Mouse (Mus musculus) limb, embryonic 11.5 days (tissue): ENCODE measurements at regions not wholly inside any gene's neighbourhood (a gene's known extent, or its start where the extent isn't known, plus 50 kb on each side); places are given as distances from the start of the nearest gene placed in this dataset.

Source experiments
- ATAC-seq: fragments of 200-750 bp; cut with Nextera tagmentation; 2 replicates; pipeline ENCODE4 v1.8.0; 2017; ENCODE audit warnings: low read depth; ENCODE audit not compliant: insufficient number of reproducible peaks, low FRiP score, low TSS enrichment
- DNase-seq: peaks from one replicate; pipeline ENCODE4 v3.0.0-alpha.2; 2015; ENCODE audit warnings: low spot score
- H3K27ac ChIP-seq: fragments of 300-500 bp; sonication (generic); replicated peaks from 2 replicates; pipeline ENCODE4 v1.5.1; 2014; ENCODE audit warnings: low read depth, mild to moderate bottlenecking, low read length
- H3K27me3 ChIP-seq: fragments of 300-500 bp; sonication (generic); 2 replicates; pipeline ENCODE4 v1.6.1; 2014; ENCODE audit warnings: mild to moderate bottlenecking, low read length, mixed read lengths; ENCODE audit not compliant: control insufficient read depth, insufficient read depth
- H3K36me3 ChIP-seq: fragments of 300-500 bp; sonication (generic); 2 replicates; pipeline ENCODE4 v1.6.1; 2014; ENCODE audit warnings: mild to moderate bottlenecking, low read length, moderate library complexity, mixed read lengths; ENCODE audit not compliant: control insufficient read depth, insufficient read depth
- H3K4me1 ChIP-seq: fragments of 300-500 bp; sonication (generic); 2 replicates; pipeline ENCODE4 v1.6.1; 2014; ENCODE audit warnings: low read length, mixed read lengths; ENCODE audit not compliant: control insufficient read depth, insufficient read depth
- H3K4me2 ChIP-seq: fragments of 300-500 bp; sonication (generic); 2 replicates; pipeline ENCODE4 v1.6.1; 2014; ENCODE audit warnings: low read depth, mild to moderate bottlenecking, moderate library complexity; ENCODE audit not compliant: severe bottlenecking
- H3K4me3 ChIP-seq: fragments of 300-500 bp; sonication (generic); 2 replicates; pipeline ENCODE4 v1.5.1; 2014; ENCODE audit warnings: low read depth, low read length
- H3K9ac ChIP-seq: fragments of 300-500 bp; sonication (generic); 2 replicates; pipeline ENCODE4 v1.6.1; 2014; ENCODE audit warnings: mild to moderate bottlenecking, low read length
- H3K9me3 ChIP-seq: fragments of 300-500 bp; sonication (generic); 2 replicates; pipeline ENCODE4 v1.6.1; 2016; ENCODE audit warnings: low read length; ENCODE audit not compliant: control insufficient read depth
- WGBS: fragments of 180-500 bp; shearing (Covaris S2); extraction: QIAGEN DNeasy Blood & Tissue Kit; methylation state at CpG from one replicate; pipeline ENCODE4 v1.1.7; 2014; 5-methylcytosine and 5-hydroxymethylcytosine counted together

GRCm38 (mm10) chr5:28807950-28808349, 340.9 kb upstream of the Shh start:
- Histone ChIP-seq H3K4me3 (no peak overlapping the region), H3K36me3 (no peaks in the 10 kb centered on the region), H3K9me3 (no peaks in the 10 kb centered on the region), H3K27me3 (no peaks in the 10 kb centered on the region), H3K4me1 (no peaks in the 10 kb centered on the region), H3K9ac (no peak overlapping the region), H3K27ac (no peak overlapping the region), H3K4me2 (no peak overlapping the region)
- DNase-seq = no peak
- ATAC-seq = no peak
- 87% methylated on average over 5 of the region's 5 CpGs for WGBS

- Histone ChIP-seq H3K9me3 (no peaks in the 10 kb centered on the region), H3K36me3 (no peaks in the 10 kb centered on the region), H3K9ac (no peak overlapping the region), H3K27me3 (no peaks in the 10 kb centered on the region), H3K4me1 (no peaks in the 10 kb centered on the region), H3K4me2 (no peak overlapping the region), H3K4me3 (no peak overlapping the region), H3K27ac (no peak overlapping the region)
- DNase-seq (no peak), ATAC-seq (no peak)
- WGBS = 87% methylated on average over 2 of the region's 2 CpGs
Observed at GRCm38 (mm10) chr5:28799464-28799863, 332.4 kb upstream of the Shh start.

DNA sequence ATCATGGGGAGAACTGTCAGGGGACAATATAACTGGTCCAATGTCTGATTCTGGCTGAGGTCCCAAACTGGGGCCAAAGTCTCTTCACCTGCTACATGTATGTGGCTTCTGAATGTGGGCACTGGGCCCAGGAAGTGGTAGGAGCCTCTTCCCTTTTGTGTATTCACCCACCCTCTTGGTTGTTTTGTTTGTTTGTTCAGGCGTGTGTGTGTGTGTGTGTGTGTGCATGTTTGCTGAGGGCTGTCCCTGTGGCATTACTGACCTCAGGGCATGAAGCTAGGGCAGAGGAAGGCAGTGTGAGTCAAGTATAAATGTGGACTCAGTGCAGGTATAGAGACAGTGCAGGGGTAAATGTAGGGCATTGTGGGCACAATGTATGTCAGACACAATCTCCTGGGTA, 331.3 kb upstream of the Shh start:
- H3K4me3 ChIP-seq = no peak overlapping the region
- no peaks in the 10 kb centered on the region for H3K4me1 ChIP-seq
- no peak overlapping the region for H3K9ac ChIP-seq
- no peak overlapping the region for H3K4me2 ChIP-seq
- ATAC-seq (no peak), DNase-seq (no peak)
- no peaks in the 10 kb centered on the region for H3K36me3 ChIP-seq
- no peak overlapping the region for H3K27ac ChIP-seq
- WGBS = 89% methylated on average over 1 of the region's 1 CpGs
- no peaks in the 10 kb centered on the region for H3K27me3 ChIP-seq
- H3K9me3 ChIP-seq = no peaks in the 10 kb centered on the region

DNA sequence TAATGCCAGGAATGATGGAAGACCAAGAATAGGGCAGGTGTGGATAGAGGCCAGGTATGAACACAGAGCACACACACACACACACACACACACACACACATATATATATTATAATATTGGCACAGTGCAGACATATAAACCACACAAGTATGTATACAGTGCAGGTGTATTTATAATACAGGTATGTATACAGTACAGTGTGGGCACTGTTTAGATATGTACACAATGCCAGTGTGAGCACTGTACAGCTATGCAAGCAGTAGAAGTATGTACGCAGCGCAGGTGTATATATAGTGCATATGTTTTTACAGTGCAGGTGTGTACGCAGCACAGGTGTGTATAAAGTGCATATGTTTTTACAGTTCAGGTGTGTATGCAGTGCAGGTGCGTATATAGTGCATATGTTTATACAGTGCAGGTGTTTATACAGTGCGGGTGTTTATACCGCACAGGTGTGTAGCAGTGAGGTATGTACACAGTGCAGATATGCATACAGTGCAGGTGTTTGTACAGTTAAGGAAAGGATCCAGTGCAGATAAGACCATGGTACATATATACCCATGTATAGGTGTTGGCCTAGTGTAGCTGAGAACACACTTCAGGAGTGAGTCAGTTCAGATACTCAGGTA, 328.2 kb upstream of the Shh start:
- no peaks in the 10 kb centered on the region for H3K27me3 ChIP-seq
- DNase-seq (no peak), ATAC-seq (0 out of 2 replicates have a peak, but pooled peaks have one; percentile 35)
- H3K27ac ChIP-seq = no peak overlapping the region
- no peaks in the 10 kb centered on the region for H3K4me1 ChIP-seq
- H3K4me2 ChIP-seq = no peak overlapping the region
- no peaks in the 10 kb centered on the region for H3K36me3 ChIP-seq
- no peaks in the 10 kb centered on the region for H3K9me3 ChIP-seq
- no peak overlapping the region for H3K9ac ChIP-seq
- WGBS = 93% methylated on average over 6 of the region's 6 CpGs
- H3K4me3 ChIP-seq = no peak overlapping the region

DNA sequence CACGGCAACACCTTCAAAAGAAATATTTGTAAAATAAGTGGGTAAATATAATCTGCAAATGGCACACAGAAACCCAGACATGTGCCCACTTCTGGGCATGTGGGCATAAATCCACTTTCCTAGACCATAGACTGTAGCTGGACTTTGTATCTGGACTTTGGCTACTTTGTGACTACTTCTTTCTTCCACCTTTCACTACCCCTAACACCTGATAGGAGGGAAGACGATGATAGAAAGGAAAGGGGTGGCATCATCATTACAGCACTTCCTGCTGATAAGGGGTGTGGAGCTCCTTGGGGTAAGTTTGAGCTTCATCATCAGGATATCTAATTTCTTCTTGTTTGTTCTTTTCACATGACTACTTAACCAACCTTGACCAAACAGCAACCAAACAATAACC, 326.7 kb upstream of the Shh start:
- Histone ChIP-seq H3K36me3 (no peaks in the 10 kb centered on the region), H3K27ac (no peak overlapping the region), H3K9me3 (no peaks in the 10 kb centered on the region), H3K9ac (no peak overlapping the region), H3K27me3 (no peaks in the 10 kb centered on the region), H3K4me2 (no peak overlapping the region), H3K4me1 (no peaks in the 10 kb centered on the region), H3K4me3 (no peak overlapping the region)
- 82% methylated on average over 2 of the region's 2 CpGs for WGBS
- no peak for ATAC-seq
- no peak for DNase-seq

DNA sequence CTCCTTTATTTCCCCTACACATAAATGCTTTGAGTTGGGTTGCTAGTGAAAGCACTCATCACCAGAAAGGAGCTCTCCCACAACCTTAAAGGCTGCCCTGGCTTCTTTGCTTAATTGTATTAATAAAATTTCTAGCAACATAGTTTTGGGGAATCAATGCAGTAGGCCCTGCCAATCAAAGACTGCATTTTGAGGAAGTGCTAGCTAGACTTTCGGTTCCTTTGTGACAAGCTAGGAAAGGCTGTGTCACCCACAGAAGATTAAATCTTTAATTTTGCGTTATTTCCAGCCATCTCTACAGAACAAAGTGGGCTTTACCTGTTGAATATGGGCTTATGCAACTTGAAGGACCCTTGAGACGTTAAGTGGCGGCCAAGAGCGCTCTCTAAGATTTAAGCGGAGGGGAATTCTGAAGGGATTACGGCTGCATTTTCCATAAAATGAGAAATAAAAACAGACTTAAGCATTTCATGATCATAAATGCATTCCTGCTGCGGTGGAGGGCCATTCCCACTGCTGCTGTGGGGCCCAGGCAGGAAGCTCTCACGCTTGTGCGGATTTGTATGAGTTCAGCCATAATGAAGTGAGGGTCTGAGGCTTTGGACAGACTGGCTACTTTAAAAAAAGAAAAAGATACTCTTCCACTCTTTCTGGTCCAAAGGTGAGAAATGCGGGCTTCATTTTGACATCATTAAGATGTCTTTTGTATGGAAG, 318.4 kb upstream of the Shh start:
- Histone ChIP-seq H3K4me3 (no peak overlapping the region), H3K4me1 (no peaks in the 10 kb centered on the region), H3K27ac (no peak overlapping the region), H3K9me3 (no peaks in the 10 kb centered on the region), H3K27me3 (no peaks in the 10 kb centered on the region), H3K9ac (no peak overlapping the region), H3K4me2 (no peak overlapping the region), H3K36me3 (no peaks in the 10 kb centered on the region)
- 87% methylated on average over 11 of the region's 11 CpGs for WGBS
- DNase-seq (no peak), ATAC-seq (no peak)

DNA sequence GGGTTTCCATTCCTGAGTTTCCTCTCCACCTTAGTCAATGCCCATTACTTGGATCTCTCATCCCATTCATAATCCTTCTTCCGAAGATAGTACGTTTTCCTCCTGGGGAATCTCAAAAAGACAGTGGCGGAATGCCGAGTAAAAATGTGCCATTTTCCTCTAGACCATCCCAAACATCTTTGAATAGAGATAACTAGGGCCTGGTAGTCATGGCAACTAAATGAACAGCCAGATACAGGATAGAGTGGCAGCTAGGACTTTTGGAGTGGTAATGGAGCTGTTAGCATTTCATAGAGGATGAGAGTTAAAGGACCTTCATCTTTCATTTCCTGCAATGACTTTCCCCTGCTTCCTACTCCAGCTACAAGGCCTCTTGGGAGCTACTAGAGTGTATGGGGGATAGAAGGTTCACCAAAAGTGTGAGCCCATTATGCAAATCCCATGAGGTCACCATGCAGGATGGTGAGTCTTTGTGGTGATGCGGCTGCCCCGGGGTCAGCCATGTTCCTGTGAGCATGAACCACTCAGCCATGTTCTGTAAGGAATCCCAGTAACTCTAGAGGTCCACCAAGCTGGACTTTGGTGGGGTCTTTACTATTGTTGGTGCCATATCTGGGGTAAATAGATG, 317.4 kb upstream of the Shh start:
- 95% methylated on average over 6 of the region's 6 CpGs for WGBS
- no peaks in the 10 kb centered on the region for H3K9me3 ChIP-seq
- H3K4me1 ChIP-seq = no peaks in the 10 kb centered on the region
- DNase-seq = no peak
- no peak for ATAC-seq
- no peaks in the 10 kb centered on the region for H3K36me3 ChIP-seq
- H3K4me3 ChIP-seq = no peak overlapping the region
- H3K27me3 ChIP-seq = no peaks in the 10 kb centered on the region
- H3K9ac ChIP-seq = no peak overlapping the region
- no peak overlapping the region for H3K27ac ChIP-seq
- H3K4me2 ChIP-seq = no peak overlapping the region

GRCm38 (mm10) chr5:28775648-28776359, 308.7 kb upstream of the Shh start:
- Histone ChIP-seq H3K27me3 (no peaks in the 10 kb centered on the region), H3K4me1 (no peaks in the 10 kb centered on the region), H3K9me3 (no peaks in the 10 kb centered on the region), H3K27ac (no peak overlapping the region), H3K36me3 (no peaks in the 10 kb centered on the region), H3K4me2 (no peak overlapping the region), H3K4me3 (no peak overlapping the region), H3K9ac (no peak overlapping the region)
- ATAC-seq (no peak), DNase-seq (no peak)
- 88% methylated on average over 2 of the region's 2 CpGs for WGBS
